Mouse (Mus musculus) kidney, adult 2 months (tissue): ENCODE data around the gene Tmem56. TPM values are rescaled to one million over a fixed set of nuclear protein-coding genes. Genes with fewer than 3 reads are reported as not detected.

Experiments
- DNase-seq: peaks from one replicate; pipeline ENCODE4 v3.0.0; 2021
- H3K27ac ChIP-seq: fragments of 200-500 bp; 2 replicates; pipeline ENCODE4 v1.5.1; 2012; ENCODE audit warnings: low read depth, low read length, control low read depth, inconsistent platforms; ENCODE audit not compliant: insufficient read depth
- H3K27me3 ChIP-seq: fragments of 200-500 bp; replicated peaks from 2 replicates; pipeline ENCODE4 v1.6.1; 2012; ENCODE audit warnings: mild to moderate bottlenecking, moderate library complexity, low read length, inconsistent platforms; ENCODE audit not compliant: control insufficient read depth, insufficient read depth
- H3K36me3 ChIP-seq: fragments of 200-500 bp; 2 replicates; pipeline ENCODE4 v1.6.1; 2012; ENCODE audit warnings: mild to moderate bottlenecking, moderate library complexity, low read length, inconsistent platforms; ENCODE audit not compliant: control insufficient read depth, insufficient read depth
- H3K4me1 ChIP-seq: fragments of 200-500 bp; 2 replicates; pipeline ENCODE4 v1.6.1; 2011; ENCODE audit warnings: low read length; ENCODE audit not compliant: control insufficient read depth, insufficient read depth
- H3K4me3 ChIP-seq: fragments of 200-500 bp; 2 replicates; pipeline ENCODE4 v1.5.1; 2011; ENCODE audit warnings: mild to moderate bottlenecking, low read depth, low read length, control low read depth; ENCODE audit not compliant: insufficient read depth
- CTCF ChIP-seq: fragments of 200-500 bp; conservative IDR thresholded peaks from 2 replicates; pipeline ENCODE4 v1.5.1; 2011; ENCODE audit warnings: low read depth, mild to moderate bottlenecking, control low read depth, low read length, moderate library complexity, mixed read lengths; ENCODE audit not compliant: insufficient read depth, insufficient read length
- POLR2A ChIP-seq: fragments of 200-500 bp; IDR thresholded peaks from one replicate; pipeline ENCODE4 v1.6.1; 2011; ENCODE audit warnings: low read depth, low read length, control low read depth
- WGBS: fragments of 180-500 bp; shearing (Covaris S2); methylation state at CpG from one replicate; pipeline ENCODE4 v1.1.7; 2018; 5-methylcytosine and 5-hydroxymethylcytosine counted together
- polyA plus RNA-seq: library from polyadenylated mRNA; depleted of rRNA; stranded (reverse); fragments of >200 nt; gene quantifications from 2 replicates; pipeline ENCODE4 v1.2.3, GENCODE M21; 2012

Tmem56 gene
- polyA plus RNA-seq, 1 experiment: 2.7 TPM

DNA sequence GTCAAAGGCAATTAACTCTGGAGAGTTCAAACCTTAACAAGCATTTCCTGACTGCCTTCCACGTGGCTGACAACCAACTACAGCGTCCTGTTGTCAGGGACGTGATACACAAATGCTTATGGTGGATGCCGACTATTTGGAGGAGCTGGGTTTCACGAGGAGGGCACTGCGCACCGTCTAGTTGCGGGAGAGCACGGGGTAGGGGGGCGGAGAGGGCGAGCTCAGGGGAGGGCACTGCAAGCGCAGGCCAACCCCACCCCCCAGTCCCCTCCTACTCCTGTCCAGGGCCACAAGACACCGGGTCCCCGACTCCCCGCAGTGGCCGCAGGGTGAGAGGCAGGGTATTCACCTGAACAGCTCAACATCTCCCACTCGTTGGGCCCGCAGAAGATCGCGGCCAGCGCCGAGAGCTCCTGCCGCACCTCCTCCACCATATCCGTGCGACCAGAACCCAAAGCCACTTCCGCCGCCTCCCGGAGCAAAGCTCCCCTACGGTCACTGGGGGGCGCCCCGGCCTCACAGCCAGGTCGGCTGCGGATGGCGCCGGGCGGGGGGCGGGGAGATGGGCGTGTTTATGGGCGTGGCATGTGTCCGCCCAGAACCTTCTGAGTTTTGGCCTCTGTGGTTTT is 111.5 kb downstream of the Tmem56 start, which contains the start of gene Rwdd3:
TSS of gene Rwdd3 (minus strand) at position 453 of the 629 bp plus-strand sequence.
- Histone ChIP-seq H3K4me1 (peaks cover 5% of the 10 kb centered on the region; the same call in 1 of the 2 replicates), H3K27me3 (no peaks in the 10 kb centered on the region), H3K27ac (peak within 1 kb of the TSS; percentile 74), H3K36me3 (no peaks in the 10 kb centered on the region), H3K4me3 (peak within 1 kb of the TSS; percentile 97)
- under 1% methylated on average over 40 of the region's 40 CpGs for WGBS
- peak; percentile 94 for DNase-seq
- no peak for TF ChIP-seq POLR2A
- peak; percentile 67 for TF ChIP-seq CTCF

GRCm38 (mm10) chr3:121170631-121171030 is 112.3 kb downstream of the Tmem56 start:
- H3K27ac ChIP-seq: no peak overlapping the region
- no peak overlapping the region for H3K4me3 ChIP-seq
- WGBS: 50% methylated on average over 7 of the region's 7 CpGs
- H3K36me3 ChIP-seq: no peaks in the 10 kb centered on the region
- no peaks in the 10 kb centered on the region for H3K27me3 ChIP-seq
- TF ChIP-seq CTCF (no peak), POLR2A (no peak)
- DNase-seq: no peak
- H3K4me1 ChIP-seq: peaks cover 5% of the 10 kb centered on the region; the same call in 1 of the 2 replicates

DNA sequence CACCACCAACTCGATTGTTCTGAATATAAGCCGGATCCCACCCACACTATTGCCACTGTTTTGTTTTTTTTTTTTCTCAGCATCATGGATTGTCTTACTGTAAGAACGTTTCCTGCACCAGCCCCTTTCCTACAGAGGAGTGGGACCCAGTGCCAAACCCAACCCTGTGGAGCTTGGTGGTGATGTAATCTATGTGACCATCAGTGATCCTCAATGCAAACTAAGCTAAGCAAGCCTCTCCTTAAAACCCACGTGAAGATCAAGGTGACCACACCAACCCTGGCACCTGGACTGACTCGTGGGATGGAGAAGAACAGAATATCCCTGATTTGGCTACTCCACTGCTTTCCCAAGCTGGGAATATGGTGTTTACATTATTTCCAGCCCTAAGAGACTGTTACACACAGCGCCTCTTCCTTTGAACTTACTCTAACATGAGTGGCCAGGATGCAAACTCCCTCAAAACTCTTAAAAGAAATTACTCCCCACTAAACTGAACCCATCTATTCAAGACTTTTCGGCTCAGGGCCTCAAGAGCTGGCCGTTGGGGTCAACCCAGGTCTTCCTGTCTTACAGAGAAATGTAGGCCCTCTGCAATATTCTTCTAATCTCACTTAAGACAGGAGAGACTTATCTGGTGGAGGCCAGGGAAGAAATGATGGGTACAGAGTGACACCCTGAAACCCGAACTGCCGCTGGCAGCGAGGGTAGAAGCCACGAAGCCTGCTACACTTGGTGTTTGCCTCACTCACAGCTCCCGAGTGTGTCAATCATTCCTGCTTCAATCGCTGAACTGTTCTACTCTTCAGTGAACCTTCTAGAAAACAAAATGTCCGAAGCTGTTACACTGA is 113.6 kb downstream of the Tmem56 start:
- WGBS: 77% methylated on average over 15 of the region's 15 CpGs
- no peak for TF ChIP-seq CTCF
- no peak for TF ChIP-seq POLR2A

DNA sequence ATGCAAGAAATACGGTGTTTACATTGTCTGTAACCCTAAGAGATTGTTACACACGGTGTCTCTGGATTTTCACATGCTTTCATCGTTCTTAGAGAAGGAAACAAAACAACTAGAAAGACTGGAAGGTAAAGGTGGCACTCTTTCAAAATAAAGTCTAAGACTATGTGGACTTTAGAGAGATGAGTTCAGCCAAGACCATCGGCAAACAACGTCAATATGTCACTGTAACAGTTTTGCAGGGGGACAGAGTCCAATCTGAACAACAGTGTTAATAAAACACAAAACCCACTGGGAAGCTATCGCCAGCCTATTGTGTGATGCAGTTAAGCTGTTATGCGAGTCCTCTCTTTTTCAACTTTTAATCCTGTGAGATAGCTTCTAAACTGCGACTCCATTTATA is 114.3 kb downstream of the Tmem56 start:
- no peak for DNase-seq
- peaks cover 7% of the 10 kb centered on the region; the same call in 1 of the 2 replicates for H3K4me1 ChIP-seq
- no peak overlapping the region for H3K27ac ChIP-seq
- H3K4me3 ChIP-seq: no peak overlapping the region
- H3K27me3 ChIP-seq: no peaks in the 10 kb centered on the region
- 76% methylated on average over 8 of the region's 8 CpGs for WGBS
- TF ChIP-seq CTCF (no peak), POLR2A (no peak)
- H3K36me3 ChIP-seq: no peaks in the 10 kb centered on the region

More for the DNA sequence above, 113.6 kb downstream of the Tmem56 start:
- no peaks in the 10 kb centered on the region for H3K27me3 ChIP-seq
- H3K36me3 ChIP-seq: no peaks in the 10 kb centered on the region
- H3K4me3 ChIP-seq: no peak overlapping the region
- DNase-seq: no peak
- peaks cover 5% of the 10 kb centered on the region; the same call in 1 of the 2 replicates for H3K4me1 ChIP-seq
- no peak overlapping the region for H3K27ac ChIP-seq

DNA sequence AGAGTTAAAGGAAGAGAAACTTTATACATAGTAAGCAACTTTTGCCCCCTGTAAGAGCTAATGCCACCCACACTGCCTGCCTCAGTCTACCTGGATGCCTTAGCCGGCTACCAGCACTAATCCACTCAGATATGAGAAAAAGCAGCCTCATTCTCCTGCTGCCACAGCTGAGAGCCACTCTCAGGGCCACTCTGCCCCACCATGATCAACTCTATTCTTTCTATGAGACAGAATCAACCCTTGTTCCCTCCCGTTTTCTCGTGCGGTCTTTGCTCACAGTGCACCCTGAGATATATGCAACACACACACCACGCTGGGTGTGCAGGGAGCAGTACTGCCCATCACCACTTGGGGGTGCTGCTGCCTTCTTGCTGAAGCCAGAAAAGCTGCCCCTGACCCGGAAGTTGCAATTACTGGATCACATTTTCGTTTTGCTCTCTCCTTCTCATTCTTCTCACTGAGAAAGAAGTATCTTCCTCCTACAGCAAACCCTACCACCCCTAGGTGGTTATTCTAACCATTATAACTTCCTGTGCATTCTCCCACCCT is 119.6 kb downstream of the Tmem56 start:
- WGBS: 51% methylated on average over 7 of the region's 7 CpGs
- TF ChIP-seq CTCF (peak; percentile 90), POLR2A (no peak)
- Histone ChIP-seq H3K27me3 (no peaks in the 10 kb centered on the region), H3K4me1 (0 out of 2 replicates have a peak, but pooled peaks cover 2% of the 10 kb centered on the region), H3K27ac (no peak overlapping the region), H3K36me3 (no peaks in the 10 kb centered on the region), H3K4me3 (no peak overlapping the region)
- DNase-seq: peak; percentile 58

GRCm38 (mm10) chr3:121161661-121162060 is 121.2 kb downstream of the Tmem56 start:
- 56% methylated on average over 2 of the region's 2 CpGs for WGBS
- DNase-seq: no peak
- no peaks in the 10 kb centered on the region for H3K27me3 ChIP-seq
- no peak overlapping the region for H3K4me3 ChIP-seq
- H3K27ac ChIP-seq: no peak overlapping the region
- no peak for TF ChIP-seq POLR2A
- peak; percentile 28 for TF ChIP-seq CTCF
- no peaks in the 10 kb centered on the region for H3K36me3 ChIP-seq
- 0 out of 2 replicates have a peak, but pooled peaks cover 2% of the 10 kb centered on the region for H3K4me1 ChIP-seq

DNA sequence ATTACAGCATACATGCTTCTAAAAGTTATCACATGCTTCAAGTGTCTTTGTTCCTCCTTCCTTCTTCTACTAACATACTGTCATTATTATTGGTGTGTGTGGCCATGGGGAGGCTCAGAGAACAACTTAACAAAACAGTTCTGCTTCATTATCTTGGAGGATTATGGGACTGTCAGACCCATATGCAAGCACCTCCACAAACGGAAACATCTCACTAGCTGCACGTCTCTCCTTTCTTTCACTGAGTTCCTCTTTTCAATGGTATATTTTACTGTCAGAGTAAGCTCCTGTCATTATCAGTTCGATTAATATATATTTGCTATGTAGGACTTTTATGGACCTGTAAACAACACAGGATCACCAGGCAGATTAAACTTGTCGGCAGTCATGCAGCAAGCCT is 122.5 kb downstream of the Tmem56 start:
- Histone ChIP-seq H3K36me3 (no peaks in the 10 kb centered on the region), H3K27me3 (no peaks in the 10 kb centered on the region), H3K4me1 (0 out of 2 replicates have a peak, but pooled peaks cover 2% of the 10 kb centered on the region), H3K27ac (no peak overlapping the region), H3K4me3 (no peak overlapping the region)
- WGBS: 61% methylated on average over 4 of the region's 4 CpGs
- no peak for DNase-seq
- TF ChIP-seq POLR2A (no peak), CTCF (no peak)
